Mouse (Mus musculus): ENCODE data around the gene Mrpl49. TPM values are rescaled to one million over a fixed set of nuclear protein-coding genes. Genes with fewer than 3 reads are reported as not detected.

Gene Mrpl49
- polyA plus RNA-seq, 1 experiment from 2014 or later, result 96.6 TPM

DNA sequence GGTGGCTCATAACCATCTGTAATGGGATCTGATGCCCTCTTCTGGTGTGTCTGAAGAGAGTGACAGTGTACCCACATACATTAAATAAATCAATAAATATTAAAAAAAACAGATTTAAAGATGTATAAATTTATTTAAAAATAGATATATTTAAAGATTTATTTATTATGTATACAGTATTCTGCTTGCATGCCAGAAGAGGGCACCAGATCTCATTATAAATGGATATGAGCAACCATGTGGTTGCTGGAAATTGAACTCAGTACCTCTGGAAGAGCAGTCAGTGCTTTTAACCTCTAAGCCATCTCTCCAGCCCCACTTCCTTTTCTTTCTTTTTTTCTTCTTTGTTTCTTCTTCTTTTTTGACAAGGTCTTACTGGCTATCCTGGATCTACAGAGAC lies 17.6 kb downstream of the Mrpl49 start:
- no peak overlapping the region for H3K4me2 ChIP-seq (ENCODE audit: low read depth, low read length)
- no peaks in the 10 kb centered on the region for H3K4me1 ChIP-seq (ENCODE audit: control insufficient read depth, insufficient read depth, low read length)
- DNase-seq (ENCODE audit: low spot score) (no peak), ATAC-seq (replicated peaks; ENCODE audit: insufficient number of reproducible peaks, low FRiP score, low TSS enrichment, low read depth) (no peak)
- H3K9me3 ChIP-seq (replicated peaks; ENCODE audit: control insufficient read depth, low read length), result no peaks in the 10 kb centered on the region
- no peak overlapping the region for H3K9ac ChIP-seq (replicated peaks; ENCODE audit: low read length)
- H3K4me3 ChIP-seq (ENCODE audit: low read depth, low read length), result no peak overlapping the region
- H3K27me3 ChIP-seq (ENCODE audit: control insufficient read depth, insufficient read depth, low read length), result no peaks in the 10 kb centered on the region
- no peaks in the 10 kb centered on the region for H3K36me3 ChIP-seq (replicated peaks; ENCODE audit: control insufficient read depth, insufficient read depth, low read depth, low read length)
- no peak overlapping the region for H3K27ac ChIP-seq (replicated peaks; ENCODE audit: low read depth, low read length)

DNA sequence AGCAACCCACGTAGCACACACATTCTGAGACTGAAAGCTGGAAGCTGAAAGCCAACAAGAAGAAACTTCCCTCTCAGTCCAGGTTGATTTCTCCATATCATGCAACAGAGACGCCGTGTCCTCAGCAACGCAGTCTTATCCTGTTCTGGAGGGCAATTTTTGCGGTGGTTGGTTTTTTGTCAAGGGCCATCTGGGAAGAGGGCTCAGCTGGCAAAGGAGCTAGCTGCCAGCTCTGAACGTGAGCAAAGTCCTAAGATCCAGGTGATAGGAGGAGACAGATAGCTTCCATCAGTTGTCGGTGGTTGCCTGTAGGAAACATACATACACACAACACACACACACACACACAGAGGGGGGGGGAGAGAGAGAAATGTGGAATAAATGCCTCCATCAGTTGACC lies 19.3 kb downstream of the Mrpl49 start:
- Histone ChIP-seq H3K27me3 (ENCODE audit: control insufficient read depth, insufficient read depth, low read length) (no peaks in the 10 kb centered on the region), H3K4me1 (ENCODE audit: control insufficient read depth, insufficient read depth, low read length) (no peaks in the 10 kb centered on the region), H3K4me3 (ENCODE audit: low read depth, low read length) (no peak overlapping the region), H3K9ac (replicated peaks; ENCODE audit: low read length) (no peak overlapping the region), H3K9me3 (replicated peaks; ENCODE audit: control insufficient read depth, low read length) (no peaks in the 10 kb centered on the region), H3K27ac (replicated peaks; ENCODE audit: low read depth, low read length) (no peak overlapping the region), H3K36me3 (replicated peaks; ENCODE audit: control insufficient read depth, insufficient read depth, low read depth, low read length) (no peaks in the 10 kb centered on the region), H3K4me2 (ENCODE audit: low read depth, low read length) (no peak overlapping the region)
- ATAC-seq (replicated peaks; ENCODE audit: insufficient number of reproducible peaks, low FRiP score, low TSS enrichment, low read depth) (no peak), DNase-seq (ENCODE audit: low spot score) (no peak)
- WGBS, result 85% methylated on average over 7 of the region's 7 CpGs

DNA sequence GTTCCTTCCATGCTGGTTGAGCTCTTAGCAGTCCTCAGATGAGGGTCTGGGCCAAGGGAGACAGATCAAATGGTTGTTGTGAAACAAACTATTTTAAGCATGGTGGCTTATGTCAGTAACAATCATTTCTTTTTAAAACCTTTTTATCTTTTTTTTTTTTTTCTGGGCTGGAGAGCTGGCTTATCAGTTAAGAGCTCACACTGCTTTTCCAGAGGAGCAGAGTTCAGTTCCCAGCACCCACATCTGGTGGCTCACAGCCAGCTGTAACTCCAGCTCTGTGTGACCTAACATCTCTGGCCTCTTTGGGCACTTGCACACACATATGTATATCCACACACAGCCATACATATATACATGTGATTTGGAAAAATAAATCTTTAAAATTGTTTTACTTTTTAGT lies 19.9 kb downstream of the Mrpl49 start:
- no peak overlapping the region for H3K4me3 ChIP-seq (ENCODE audit: low read depth, low read length)
- DNase-seq (ENCODE audit: low spot score) (no peak), ATAC-seq (replicated peaks; ENCODE audit: insufficient number of reproducible peaks, low FRiP score, low TSS enrichment, low read depth) (no peak)
- H3K4me1 ChIP-seq (ENCODE audit: control insufficient read depth, insufficient read depth, low read length), result no peaks in the 10 kb centered on the region
- H3K36me3 ChIP-seq (replicated peaks; ENCODE audit: control insufficient read depth, insufficient read depth, low read depth, low read length), result no peaks in the 10 kb centered on the region
- H3K9me3 ChIP-seq (replicated peaks; ENCODE audit: control insufficient read depth, low read length), result no peaks in the 10 kb centered on the region
- H3K4me2 ChIP-seq (ENCODE audit: low read depth, low read length), result no peak overlapping the region
- H3K27ac ChIP-seq (replicated peaks; ENCODE audit: low read depth, low read length), result no peak overlapping the region
- H3K9ac ChIP-seq (replicated peaks; ENCODE audit: low read length), result no peak overlapping the region
- H3K27me3 ChIP-seq (ENCODE audit: control insufficient read depth, insufficient read depth, low read length), result no peaks in the 10 kb centered on the region

DNA sequence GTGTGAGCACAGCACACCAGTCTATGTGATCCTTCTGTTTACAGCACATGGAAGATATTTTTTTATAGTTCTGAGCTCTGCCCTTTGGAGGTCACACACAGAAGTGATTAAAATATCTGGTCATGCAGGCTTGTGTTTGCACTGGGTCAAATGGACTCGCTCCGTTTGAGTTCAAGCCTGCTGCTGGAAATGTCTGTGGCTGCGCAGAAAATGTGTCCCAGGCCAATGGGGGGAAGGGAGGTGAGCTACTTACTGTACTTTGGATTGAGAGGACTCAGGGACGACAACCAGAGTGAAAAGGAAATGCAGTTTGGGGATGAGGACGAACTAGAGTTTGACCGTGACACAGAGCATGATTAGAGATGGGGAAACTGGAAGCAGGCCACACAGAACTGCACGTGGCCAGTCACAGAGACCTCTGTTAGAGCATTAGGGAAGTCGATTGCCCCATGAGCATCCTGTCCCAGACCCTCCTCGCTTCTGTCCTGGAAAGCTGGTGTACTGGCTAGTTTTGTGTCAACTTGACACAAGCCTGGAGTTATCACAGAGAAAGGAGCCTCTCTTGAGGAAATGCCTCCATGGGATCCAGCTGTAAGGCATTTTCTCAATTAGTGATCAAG lies 21.5 kb downstream of the Mrpl49 start:
- DNase-seq (ENCODE audit: low spot score), result no peak
- Histone ChIP-seq H3K27ac (replicated peaks; ENCODE audit: low read depth, low read length) (no peak overlapping the region), H3K4me2 (ENCODE audit: low read depth, low read length) (no peak overlapping the region), H3K4me1 (ENCODE audit: control insufficient read depth, insufficient read depth, low read length) (no peaks in the 10 kb centered on the region), H3K9me3 (replicated peaks; ENCODE audit: control insufficient read depth, low read length) (no peaks in the 10 kb centered on the region), H3K9ac (replicated peaks; ENCODE audit: low read length) (no peak overlapping the region), H3K36me3 (replicated peaks; ENCODE audit: control insufficient read depth, insufficient read depth, low read depth, low read length) (no peaks in the 10 kb centered on the region), H3K4me3 (ENCODE audit: low read depth, low read length) (no peak overlapping the region), H3K27me3 (ENCODE audit: control insufficient read depth, insufficient read depth, low read length) (no peaks in the 10 kb centered on the region)
- ATAC-seq (replicated peaks; ENCODE audit: insufficient number of reproducible peaks, low FRiP score, low TSS enrichment, low read depth), result no peak
- WGBS, result 75% methylated on average over 9 of the region's 9 CpGs

DNA sequence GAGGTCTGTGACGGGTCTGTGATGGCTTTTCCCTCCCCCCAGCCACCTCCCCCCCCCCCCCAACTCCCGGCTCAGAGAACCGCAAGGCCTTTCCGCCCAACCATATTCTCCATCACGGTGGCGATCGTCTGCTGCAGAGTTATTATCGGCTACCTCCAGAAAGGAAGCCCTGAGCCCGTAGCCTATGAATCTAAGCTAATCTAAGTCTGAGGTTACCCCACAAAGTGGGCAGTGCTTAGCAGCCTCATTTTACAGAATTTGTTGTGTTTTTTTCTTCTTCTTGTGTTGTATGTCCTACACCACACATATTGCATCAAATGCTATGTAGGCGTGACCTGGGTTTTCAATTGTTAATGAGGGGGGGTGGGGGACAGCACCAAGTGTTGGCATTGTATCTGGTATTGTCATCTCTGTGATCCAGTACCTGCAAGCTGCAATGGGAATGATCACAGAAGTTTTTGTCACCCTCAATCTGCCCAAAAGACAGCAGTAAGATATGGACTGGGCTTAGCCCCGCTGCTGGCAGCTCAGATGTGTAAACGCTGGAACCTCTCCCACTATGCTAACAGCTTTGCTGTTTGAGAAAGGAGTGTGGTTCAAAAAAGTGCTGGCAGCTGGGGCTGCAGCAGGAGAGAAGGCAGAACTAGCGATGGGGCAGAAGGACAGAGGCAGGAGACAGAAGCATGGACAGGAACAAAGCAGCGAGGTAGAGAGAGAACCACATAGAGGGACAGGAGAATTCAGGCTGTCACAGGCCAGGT lies 26.9 kb downstream of the Mrpl49 start:
- H3K9me3 ChIP-seq (replicated peaks; ENCODE audit: control insufficient read depth, low read length), result no peaks in the 10 kb centered on the region
- H3K27ac ChIP-seq (replicated peaks; ENCODE audit: low read depth, low read length), result no peak overlapping the region
- DNase-seq (ENCODE audit: low spot score) (no peak), ATAC-seq (replicated peaks; ENCODE audit: insufficient number of reproducible peaks, low FRiP score, low TSS enrichment, low read depth) (no peak)
- no peaks in the 10 kb centered on the region for H3K27me3 ChIP-seq (ENCODE audit: control insufficient read depth, insufficient read depth, low read length)
- H3K4me1 ChIP-seq (ENCODE audit: control insufficient read depth, insufficient read depth, low read length), result no peaks in the 10 kb centered on the region
- H3K9ac ChIP-seq (replicated peaks; ENCODE audit: low read length), result no peak overlapping the region
- H3K36me3 ChIP-seq (replicated peaks; ENCODE audit: control insufficient read depth, insufficient read depth, low read depth, low read length), result no peaks in the 10 kb centered on the region
- 70% methylated on average over 14 of the region's 14 CpGs for WGBS
- no peak overlapping the region for H3K4me3 ChIP-seq (ENCODE audit: low read depth, low read length)
- no peak overlapping the region for H3K4me2 ChIP-seq (ENCODE audit: low read depth, low read length)

DNA sequence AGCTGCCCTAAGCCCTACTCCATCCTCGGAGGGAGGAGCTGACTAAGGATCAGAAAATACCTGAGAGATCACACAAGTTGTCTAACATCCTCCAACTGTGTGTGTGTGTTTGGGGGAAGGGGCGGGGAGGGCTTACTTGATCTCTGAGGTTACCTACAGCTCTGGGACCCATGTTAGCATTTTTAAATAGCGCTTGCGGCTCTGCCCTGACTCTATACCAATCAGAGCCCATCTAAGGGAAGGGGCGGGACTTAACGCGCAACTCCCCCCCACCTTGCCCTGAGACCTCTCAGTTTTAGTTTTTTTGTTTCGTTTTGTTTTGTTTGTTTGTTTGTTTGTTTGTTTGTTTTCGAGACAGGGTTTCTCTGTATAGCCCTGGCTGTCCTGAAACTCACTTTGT lies 28.2 kb downstream of the Mrpl49 start:
- H3K36me3 ChIP-seq (replicated peaks; ENCODE audit: control insufficient read depth, insufficient read depth, low read depth, low read length), result no peaks in the 10 kb centered on the region
- no peak overlapping the region for H3K9ac ChIP-seq (replicated peaks; ENCODE audit: low read length)
- ATAC-seq (replicated peaks; ENCODE audit: insufficient number of reproducible peaks, low FRiP score, low TSS enrichment, low read depth) (no peak), DNase-seq (ENCODE audit: low spot score) (no peak)
- no peak overlapping the region for H3K27ac ChIP-seq (replicated peaks; ENCODE audit: low read depth, low read length)
- H3K4me3 ChIP-seq (ENCODE audit: low read depth, low read length), result no peak overlapping the region
- no peak overlapping the region for H3K4me2 ChIP-seq (ENCODE audit: low read depth, low read length)
- no peaks in the 10 kb centered on the region for H3K4me1 ChIP-seq (ENCODE audit: control insufficient read depth, insufficient read depth, low read length)
- no peaks in the 10 kb centered on the region for H3K27me3 ChIP-seq (ENCODE audit: control insufficient read depth, insufficient read depth, low read length)
- 75% methylated on average over 9 of the region's 9 CpGs for WGBS
- no peaks in the 10 kb centered on the region for H3K9me3 ChIP-seq (replicated peaks; ENCODE audit: control insufficient read depth, low read length)

DNA sequence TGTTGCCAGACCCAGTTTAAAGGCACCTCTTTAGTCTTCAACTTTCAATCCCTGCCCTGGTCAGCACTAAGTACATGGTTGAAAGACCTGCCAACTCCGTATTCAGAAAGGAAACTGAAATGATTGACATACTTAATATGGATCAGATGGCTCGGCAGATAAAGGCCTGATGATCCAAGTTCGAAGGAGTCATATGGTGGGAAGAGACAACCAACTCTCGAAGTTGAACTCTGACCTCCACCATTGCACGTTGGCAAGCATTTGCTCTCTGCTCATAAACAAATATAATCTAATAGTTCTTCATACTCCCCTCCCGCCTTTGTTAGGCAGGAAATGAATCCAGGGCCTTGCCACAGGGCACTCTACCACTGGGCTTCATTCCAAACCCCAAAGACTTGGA lies 28.6 kb downstream of the Mrpl49 start:
- Histone ChIP-seq H3K9ac (replicated peaks; ENCODE audit: low read length) (no peak overlapping the region), H3K27ac (replicated peaks; ENCODE audit: low read depth, low read length) (no peak overlapping the region), H3K9me3 (replicated peaks; ENCODE audit: control insufficient read depth, low read length) (no peaks in the 10 kb centered on the region), H3K36me3 (replicated peaks; ENCODE audit: control insufficient read depth, insufficient read depth, low read depth, low read length) (no peaks in the 10 kb centered on the region), H3K4me1 (ENCODE audit: control insufficient read depth, insufficient read depth, low read length) (no peaks in the 10 kb centered on the region), H3K27me3 (ENCODE audit: control insufficient read depth, insufficient read depth, low read length) (no peaks in the 10 kb centered on the region), H3K4me2 (ENCODE audit: low read depth, low read length) (no peak overlapping the region), H3K4me3 (ENCODE audit: low read depth, low read length) (no peak overlapping the region)
- 74% methylated on average over 6 of the region's 6 CpGs for WGBS
- no peak for ATAC-seq (replicated peaks; ENCODE audit: insufficient number of reproducible peaks, low FRiP score, low TSS enrichment, low read depth)
- no peak for DNase-seq (ENCODE audit: low spot score)

DNA sequence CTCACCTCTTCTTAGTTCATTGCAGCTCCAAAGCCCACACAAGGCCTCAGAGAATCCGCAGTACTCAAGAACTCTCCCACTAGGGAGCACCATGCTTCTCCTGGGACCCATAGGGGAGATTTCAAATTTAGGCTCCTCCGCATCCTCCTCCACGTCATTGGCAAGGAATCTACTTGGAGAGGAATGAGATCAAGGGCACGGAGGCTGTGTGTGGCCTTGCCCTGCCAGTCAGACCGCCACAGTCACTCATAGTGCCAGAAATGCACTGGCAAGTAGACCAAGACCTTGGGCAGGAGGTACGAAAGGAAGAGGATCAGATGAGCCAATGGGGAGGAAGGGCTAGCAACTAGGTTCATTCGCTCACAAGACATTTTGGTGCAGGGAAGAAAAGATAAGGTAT lies 33.7 kb downstream of the Mrpl49 start:
- Histone ChIP-seq H3K9ac (replicated peaks; ENCODE audit: low read length) (no peak overlapping the region), H3K4me1 (ENCODE audit: control insufficient read depth, insufficient read depth, low read length) (no peaks in the 10 kb centered on the region), H3K4me2 (ENCODE audit: low read depth, low read length) (no peak overlapping the region), H3K27ac (replicated peaks; ENCODE audit: low read depth, low read length) (no peak overlapping the region), H3K27me3 (ENCODE audit: control insufficient read depth, insufficient read depth, low read length) (no peaks in the 10 kb centered on the region), H3K9me3 (replicated peaks; ENCODE audit: control insufficient read depth, low read length) (no peaks in the 10 kb centered on the region), H3K4me3 (ENCODE audit: low read depth, low read length) (no peak overlapping the region), H3K36me3 (replicated peaks; ENCODE audit: control insufficient read depth, insufficient read depth, low read depth, low read length) (no peaks in the 10 kb centered on the region)
- ATAC-seq (replicated peaks; ENCODE audit: insufficient number of reproducible peaks, low FRiP score, low TSS enrichment, low read depth) (no peak), DNase-seq (ENCODE audit: low spot score) (no peak)
- 83% methylated on average over 7 of the region's 7 CpGs for WGBS

Measured in embryonic facial prominence, embryonic 11.5 days (tissue).